ENCODE assay signal across 15 mouse cellular contexts in genomic region chr12:77085244-77085643, GRCm38 (mm10).
DNase-seq lines count a peak whose midpoint lies in the region; ATAC-seq lines count a peak whose summit lies in the region.
"Had no signal": no experiment of that assay in that cellular context is flagged by ENCODE, and none has a peak within 500 bp of the region (broad histone marks: within the 10 kb centered on the region; RNA-seq: fewer than 3 reads in every experiment).

No protein-coding gene starts in this region.

- no peak overlapping the region for H3K9ac ChIP-seq in embryonic facial prominence, embryonic 14.5 days (ENCODE audit: low read depth, low read length)
- H3K9ac ChIP-seq in intestine, embryonic 15.5 days: no peak overlapping the region
- H3K9ac ChIP-seq in midbrain, embryonic 13.5 days (replicated peaks): no peak overlapping the region
- H3K9ac ChIP-seq: forebrain, embryonic 12.5 days; kidney, embryonic 15.5 days; midbrain, embryonic 15.5 days had no signal

- H3K27ac ChIP-seq in embryonic facial prominence, embryonic 14.5 days (replicated peaks; ENCODE audit: low read depth, low read length): no peak overlapping the region
- no peak overlapping the region for H3K27ac ChIP-seq in embryonic facial prominence, embryonic 10.5 days (replicated peaks)
- no peak overlapping the region for H3K27ac ChIP-seq in intestine, embryonic 15.5 days
- no peak overlapping the region for H3K27ac ChIP-seq in midbrain, embryonic 13.5 days
- H3K27ac ChIP-seq: forebrain, embryonic 12.5 days; hindbrain, embryonic 10.5 days; kidney, embryonic 15.5 days; midbrain, embryonic 15.5 days had no signal

- ATAC-seq in embryonic facial prominence, embryonic 14.5 days (ENCODE audit: low read depth): no peak
- peak; percentile 47 for ATAC-seq in intestine, embryonic 15.5 days
- ATAC-seq in midbrain, embryonic 13.5 days: no peak
- ATAC-seq: midbrain, embryonic 15.5 days had no signal

- peak; percentile 8 for DNase-seq in embryonic facial prominence, embryonic 14.5 days (ENCODE audit: low spot score)
- no peak for DNase-seq in embryonic facial prominence, embryonic 10.5 days (ENCODE audit: low spot score)
- peak; percentile 28 for DNase-seq in T-cell, adult 2 months (ENCODE audit: low spot score)
- DNase-seq in naive thymus-derived CD4-positive, alpha-beta T cell, adult 2 months (ENCODE audit: low read depth): peak; percentile 68
- no peak for DNase-seq in cerebellum, postnatal 14 days
- no peak for DNase-seq in right cerebral cortex, postnatal 36 days (ENCODE audit: low spot score in 2 of 2)
- DNase-seq: heart, adult 18-20 months; layer of hippocampus, postnatal 36 days; lung, adult 18-20 months had no signal

- H3K4me2 ChIP-seq in embryonic facial prominence, embryonic 14.5 days (ENCODE audit: low read depth, low read length): no peak overlapping the region
- H3K4me2 ChIP-seq in intestine, embryonic 15.5 days (replicated peaks): no peak overlapping the region
- no peak overlapping the region for H3K4me2 ChIP-seq in midbrain, embryonic 13.5 days (replicated peaks)
- H3K4me2 ChIP-seq: forebrain, embryonic 12.5 days; kidney, embryonic 15.5 days; midbrain, embryonic 15.5 days had no signal

- no peaks in the 10 kb centered on the region for H3K36me3 ChIP-seq in embryonic facial prominence, embryonic 14.5 days (ENCODE audit: control insufficient read depth, insufficient read depth, low read length)
- H3K36me3 ChIP-seq in embryonic facial prominence, embryonic 10.5 days (replicated peaks): no peaks in the 10 kb centered on the region
- H3K36me3 ChIP-seq in intestine, embryonic 15.5 days: no peaks in the 10 kb centered on the region
- no peaks in the 10 kb centered on the region for H3K36me3 ChIP-seq in midbrain, embryonic 13.5 days
- H3K36me3 ChIP-seq: forebrain, embryonic 12.5 days; hindbrain, embryonic 10.5 days; kidney, embryonic 15.5 days; midbrain, embryonic 15.5 days had no signal

- no peak overlapping the region for H3K4me3 ChIP-seq in embryonic facial prominence, embryonic 14.5 days (ENCODE audit: low read depth, low read length)
- no peak overlapping the region for H3K4me3 ChIP-seq in embryonic facial prominence, embryonic 10.5 days
- no peak overlapping the region for H3K4me3 ChIP-seq in intestine, embryonic 15.5 days (replicated peaks)
- no peak overlapping the region for H3K4me3 ChIP-seq in midbrain, embryonic 13.5 days (replicated peaks)
- H3K4me3 ChIP-seq: forebrain, embryonic 12.5 days; hindbrain, embryonic 10.5 days; kidney, embryonic 15.5 days; midbrain, embryonic 15.5 days had no signal

- H3K27me3 ChIP-seq in embryonic facial prominence, embryonic 14.5 days (replicated peaks; ENCODE audit: control insufficient read depth, insufficient read depth, low read length): no peaks in the 10 kb centered on the region
- H3K27me3 ChIP-seq in embryonic facial prominence, embryonic 10.5 days (replicated peaks; ENCODE audit: low read depth, poor library complexity, severe bottlenecking): no peaks in the 10 kb centered on the region
- no peaks in the 10 kb centered on the region for H3K27me3 ChIP-seq in intestine, embryonic 15.5 days (replicated peaks)
- no peaks in the 10 kb centered on the region for H3K27me3 ChIP-seq in midbrain, embryonic 13.5 days
- H3K27me3 ChIP-seq: forebrain, embryonic 12.5 days; kidney, embryonic 15.5 days; midbrain, embryonic 15.5 days had no signal

- H3K4me1 ChIP-seq in embryonic facial prominence, embryonic 14.5 days (ENCODE audit: control insufficient read depth, insufficient read depth, low read length): no peaks in the 10 kb centered on the region
- no peaks in the 10 kb centered on the region for H3K4me1 ChIP-seq in embryonic facial prominence, embryonic 10.5 days
- no peaks in the 10 kb centered on the region for H3K4me1 ChIP-seq in intestine, embryonic 15.5 days (replicated peaks)
- H3K4me1 ChIP-seq in midbrain, embryonic 13.5 days (replicated peaks): no peaks in the 10 kb centered on the region
- H3K4me1 ChIP-seq: forebrain, embryonic 12.5 days; hindbrain, embryonic 10.5 days; kidney, embryonic 15.5 days; midbrain, embryonic 15.5 days had no signal

- no peaks in the 10 kb centered on the region for H3K9me3 ChIP-seq in embryonic facial prominence, embryonic 14.5 days (ENCODE audit: control insufficient read depth, low read length)
- no peaks in the 10 kb centered on the region for H3K9me3 ChIP-seq in embryonic facial prominence, embryonic 10.5 days
- no peaks in the 10 kb centered on the region for H3K9me3 ChIP-seq in intestine, embryonic 15.5 days
- no peaks in the 10 kb centered on the region for H3K9me3 ChIP-seq in midbrain, embryonic 13.5 days
- H3K9me3 ChIP-seq: forebrain, embryonic 12.5 days; hindbrain, embryonic 10.5 days; kidney, embryonic 15.5 days; midbrain, embryonic 15.5 days had no signal

- WGBS in embryonic facial prominence, embryonic 14.5 days: 72% methylated on average over 7 of the region's 7 CpGs
- 91% methylated on average over 7 of the region's 7 CpGs for WGBS in embryonic facial prominence, embryonic 10.5 days
- 74% methylated on average over 7 of the region's 7 CpGs for WGBS in intestine, embryonic 15.5 days
- 90% methylated on average over 7 of the region's 7 CpGs for WGBS in midbrain, embryonic 13.5 days

Comparison
In these comparisons a context has a peak if more than half of its experiments do, and no peak if none do; other contexts are left out.
1. DNase-seq: peak in embryonic facial prominence, embryonic 14.5 days (single experiment), T-cell, adult 2 months (single experiment) and naive thymus-derived CD4-positive, alpha-beta T cell, adult 2 months (single experiment); none in embryonic facial prominence, embryonic 10.5 days (single experiment), cerebellum, postnatal 14 days (0 of 2) and right cerebral cortex, postnatal 36 days (0 of 2).